Mouse (Mus musculus): ENCODE measurements at regions not wholly inside any gene's neighbourhood (a gene's known extent, or its start where the extent isn't known, plus 50 kb on each side); places are given as distances from the start of the nearest gene placed in this dataset.

DNA sequence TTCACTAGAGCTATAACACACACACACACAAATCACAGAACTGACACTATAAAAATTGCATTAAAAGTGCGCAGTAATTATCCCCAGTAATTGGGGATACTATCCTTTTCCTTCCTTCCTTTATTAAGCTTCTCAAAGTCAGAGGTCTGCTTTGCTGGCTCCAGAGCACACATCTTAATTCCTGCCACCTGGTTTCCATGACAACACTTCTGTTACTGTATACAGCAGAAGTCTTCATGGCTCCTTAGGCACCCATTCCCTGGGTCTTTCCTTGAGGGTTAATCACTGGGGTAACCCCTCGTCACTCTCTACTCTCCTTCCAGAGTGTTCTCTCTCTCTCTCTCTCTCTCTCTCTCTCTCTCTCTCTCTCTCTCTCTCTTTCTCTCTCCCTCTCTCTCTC, 153.6 kb upstream of the Tas2r134 start:
- no peak overlapping the region for H3K4me3 ChIP-seq (ENCODE audit: control insufficient read depth in 1 of 2, insufficient read depth in 1 of 2, low read depth in 2 of 2, low read length in 2 of 2)

DNA sequence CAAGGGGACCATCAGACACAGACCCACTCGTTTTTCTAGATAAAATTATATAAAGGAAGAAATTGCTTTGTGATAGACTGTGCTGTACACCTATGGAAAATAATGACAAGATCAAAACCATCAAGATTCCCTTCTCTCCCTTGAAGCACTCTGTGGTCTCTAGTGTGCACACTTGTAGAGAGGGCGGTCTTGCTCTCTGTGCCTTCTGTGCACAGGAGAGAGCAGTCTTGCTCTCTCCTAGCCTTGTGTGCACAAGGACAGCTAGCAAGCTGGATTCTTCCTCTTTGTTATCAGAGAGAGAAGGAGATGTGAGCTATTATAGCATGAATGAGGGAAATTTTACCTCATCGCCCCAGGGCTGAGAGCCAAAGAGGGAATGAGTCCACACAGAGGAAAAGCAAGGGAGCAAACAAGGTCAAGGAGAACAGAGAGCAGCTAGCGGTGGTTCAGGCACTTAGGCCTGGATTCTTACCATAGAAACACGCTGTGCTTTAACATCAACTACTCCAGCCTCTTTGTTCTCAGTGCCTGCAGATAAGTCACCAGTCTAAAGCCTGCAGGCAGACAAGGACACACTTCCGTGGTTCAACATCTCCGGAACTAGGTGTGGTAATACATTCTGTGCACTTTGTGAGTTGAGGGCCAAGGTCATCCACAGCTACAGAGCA, 160.2 kb upstream of the Tas2r134 start:
- DNase-seq (ENCODE audit: low read depth, low spot score) = no peak
- no peaks in the 10 kb centered on the region for H3K9me3 ChIP-seq (replicated peaks; ENCODE audit: insufficient read depth, low read length)
- H3K79me2 ChIP-seq (ENCODE audit: control insufficient read depth, insufficient read depth, low read length, poor library complexity) = no peaks in the 10 kb centered on the region
- no peak for TF ChIP-seq HCFC1 (IDR thresholded peaks at IDR 0.05; ENCODE audit: low read depth, low read length)
- no peak for TF ChIP-seq ETS1 (IDR thresholded peaks at IDR 0.05; ENCODE audit: low read depth, low read length)
- TF ChIP-seq MYB (IDR thresholded peaks at IDR 0.05; ENCODE audit: low read depth, low read length) = no peak
- TF ChIP-seq TBP (IDR thresholded peaks at IDR 0.05; ENCODE audit: low read depth, low read length) = no peak
- TF ChIP-seq MEF2A (IDR thresholded peaks at IDR 0.05; ENCODE audit: extremely low read depth, insufficient replicate concordance, low read depth, low read length, poor library complexity, severe bottlenecking) = no peak
- no peak for TF ChIP-seq BHLHE40 (IDR thresholded peaks at IDR 0.05; ENCODE audit: borderline replicate concordance, low read depth, low read length)
- no peak for TF ChIP-seq ZC3H11A (IDR thresholded peaks at IDR 0.05; ENCODE audit: low read depth, low read length)
- TF ChIP-seq NELFE (IDR thresholded peaks at IDR 0.05; ENCODE audit: low read depth, low read length) = no peak
- no peak for TF ChIP-seq POLR2AphosphoS5 (IDR thresholded peaks at IDR 0.05; ENCODE audit: borderline replicate concordance, low read depth, low read length)
- no peak for TF ChIP-seq E2F4 (IDR thresholded peaks at IDR 0.05; ENCODE audit: borderline replicate concordance, low read depth, low read length)
- TF ChIP-seq POLR2A (IDR thresholded peaks at IDR 0.05; ENCODE audit: control insufficient read depth in 1 of 2, insufficient read depth in 1 of 2, low read depth in 1 of 2, low read length in 2 of 2, poor library complexity in 1 of 2) = no peak
- no peak for TF ChIP-seq MAX (IDR thresholded peaks at IDR 0.05; ENCODE audit: low read length)
- no peak for TF ChIP-seq USF1 (IDR thresholded peaks at IDR 0.05; ENCODE audit: low read depth, low read length)
- no peaks in the 10 kb centered on the region for H3K36me3 ChIP-seq (ENCODE audit: control insufficient read depth in 1 of 2, insufficient read depth in 2 of 2, low read length in 2 of 2)
- H3K27ac ChIP-seq (ENCODE audit: control insufficient read depth, low read depth, low read length) = no peak overlapping the region
- no peak overlapping the region for H3K9ac ChIP-seq (ENCODE audit: control insufficient read depth, low read depth, low read length, poor library complexity, severe bottlenecking)
- H3K4me3 ChIP-seq (ENCODE audit: control insufficient read depth in 1 of 2, insufficient read depth in 1 of 2, low read depth in 2 of 2, low read length in 2 of 2) = no peak overlapping the region
- H3K27me3 ChIP-seq (ENCODE audit: control insufficient read depth in 1 of 2, insufficient read depth in 2 of 2, low read length in 2 of 2) = no peaks in the 10 kb centered on the region; a peak in 1 of 4 replicates
- H3K4me1 ChIP-seq (ENCODE audit: control insufficient read depth in 1 of 2, insufficient read depth in 2 of 2, low read length in 2 of 2) = no peaks in the 10 kb centered on the region

More for the DNA sequence above, 153.6 kb upstream of the Tas2r134 start:
- no peak for DNase-seq (ENCODE audit: low read depth, low spot score)
- Histone ChIP-seq H3K79me2 (ENCODE audit: control insufficient read depth, insufficient read depth, low read length, poor library complexity) (no peaks in the 10 kb centered on the region), H3K27me3 (ENCODE audit: control insufficient read depth in 1 of 2, insufficient read depth in 2 of 2, low read length in 2 of 2) (no peaks in the 10 kb centered on the region; a peak in 1 of 4 replicates), H3K36me3 (ENCODE audit: control insufficient read depth in 1 of 2, insufficient read depth in 2 of 2, low read length in 2 of 2) (no peaks in the 10 kb centered on the region), H3K9me3 (replicated peaks; ENCODE audit: insufficient read depth, low read length) (no peaks in the 10 kb centered on the region), H3K4me1 (ENCODE audit: control insufficient read depth in 1 of 2, insufficient read depth in 2 of 2, low read length in 2 of 2) (no peaks in the 10 kb centered on the region), H3K27ac (ENCODE audit: control insufficient read depth, low read depth, low read length) (no peak overlapping the region), H3K9ac (ENCODE audit: control insufficient read depth, low read depth, low read length, poor library complexity, severe bottlenecking) (no peak overlapping the region)
- TF ChIP-seq SIN3A (IDR thresholded peaks at IDR 0.05; ENCODE audit: low read length) (no peak), TAL1 (IDR thresholded peaks at IDR 0.05; ENCODE audit: low read length) (no peak), MEF2A (IDR thresholded peaks at IDR 0.05; ENCODE audit: extremely low read depth, insufficient replicate concordance, low read depth, low read length, poor library complexity, severe bottlenecking) (no peak), CTCF (IDR thresholded peaks at IDR 0.05 in 2 of 3, conservative IDR thresholded peaks at IDR 0.05 in 1 of 3; ENCODE audit: control insufficient read depth in 1 of 3, insufficient read depth in 1 of 3, low read depth in 2 of 3, low read length in 3 of 3, poor library complexity in 1 of 3, severe bottlenecking in 1 of 3) (no peak)

Measured in MEL (cell line).